Mouse (Mus musculus): ENCODE measurements around the gene Btbd35f11.
"Not testable (repeated sequence)": the region's sequence is repeated elsewhere in the genome, so short reads cannot be mapped to it uniquely, and the experiment has no call there.

Gene Btbd35f11

DNA sequence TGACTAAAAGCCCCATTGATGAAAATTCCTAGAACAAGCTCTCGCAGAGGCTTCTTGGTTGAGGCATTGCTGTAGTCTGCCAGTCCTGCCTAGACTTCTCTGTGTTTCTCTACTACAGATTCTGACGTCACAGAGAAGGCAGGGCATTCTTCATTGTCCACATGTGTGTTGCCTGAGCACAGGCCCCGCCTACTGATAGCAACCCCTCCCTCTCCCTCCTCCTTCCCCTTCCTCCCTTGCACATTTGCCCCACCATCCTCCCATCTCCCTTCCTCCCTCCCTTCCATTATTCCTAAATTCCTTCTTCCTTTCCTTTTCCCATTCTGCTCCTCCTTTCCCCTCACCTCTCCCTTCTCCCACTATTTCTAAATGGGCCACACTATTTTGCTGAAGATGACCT is at the start of gene Btbd35f11:
Gene Btbd35f11 (minus strand): TSS at position 101 of the 400 bp plus-strand sequence.
- not testable (repeated sequence) for DNase-seq (ENCODE audit: low spot score in 2 of 2)

- DNase-seq (ENCODE audit: low spot score in 2 of 2): peak in 1 of 2 experiments; percentile 56
Observed at GRCm38 (mm10) chrX:3409946-3410345, 33.5 kb downstream of the Btbd35f11 start.
